Mouse (Mus musculus): ENCODE data around the gene Slc25a30.

DNA sequence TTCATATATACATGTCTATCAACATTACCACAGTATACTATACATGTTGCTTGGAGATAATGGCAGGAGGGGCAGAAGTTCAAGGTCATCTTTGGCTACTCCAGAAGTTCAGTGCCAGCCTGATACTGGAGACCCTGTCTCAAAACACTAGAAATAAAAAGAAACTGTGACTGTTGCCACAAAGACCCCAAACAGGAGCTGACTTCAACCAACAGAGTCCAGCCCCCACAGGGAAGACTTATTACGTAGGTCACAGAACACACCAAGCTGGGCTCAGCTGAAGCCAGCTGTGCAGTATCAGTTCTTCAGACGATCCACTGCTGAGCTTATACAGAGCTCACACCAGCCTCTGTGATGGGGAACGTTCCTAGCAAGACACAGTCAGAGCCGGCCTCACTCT lies 70.4 kb downstream of the Slc25a30 start:
- TF ChIP-seq CTCF (IDR thresholded peaks at IDR 0.05; ENCODE audit: low read depth) (no peak), EP300 (IDR thresholded peaks at IDR 0.05; ENCODE audit: low read depth) (no peak)

All from liver, embryonic 14.5 days (tissue).